Mouse (Mus musculus) heart, embryonic 13.5 days (tissue): ENCODE measurements around the gene Apol9b. TPM values are rescaled to one million over a fixed set of nuclear protein-coding genes. Genes with fewer than 3 reads are reported as not detected.

Experiments
- ATAC-seq: fragments of 200-750 bp; cut with Nextera tagmentation; 2 replicates; pipeline ENCODE4 v1.8.0; 2017; ENCODE audit warnings: moderate TSS enrichment; ENCODE audit not compliant: insufficient number of reproducible peaks, low FRiP score, low TSS enrichment; ENCODE audit errors: extremely low read depth
- H3K27ac ChIP-seq: fragments of 300-500 bp; sonication (generic); replicated peaks from 2 replicates; pipeline ENCODE4 v1.5.1; 2015; ENCODE audit warnings: moderate library complexity, mild to moderate bottlenecking, inconsistent platforms
- H3K27me3 ChIP-seq: fragments of 300-500 bp; sonication (generic); replicated peaks from 2 replicates; pipeline ENCODE4 v1.6.1; 2015; ENCODE audit warnings: mild to moderate bottlenecking, inconsistent platforms
- H3K36me3 ChIP-seq: fragments of 300-500 bp; sonication (generic); 2 replicates; pipeline ENCODE4 v1.6.1; 2015; ENCODE audit warnings: mild to moderate bottlenecking, inconsistent platforms
- H3K4me1 ChIP-seq: fragments of 300-500 bp; sonication (generic); 2 replicates; pipeline ENCODE4 v1.6.1; 2015; ENCODE audit warnings: inconsistent platforms
- H3K4me2 ChIP-seq: fragments of 300-500 bp; sonication (generic); 2 replicates; pipeline ENCODE4 v1.6.1; 2015; ENCODE audit warnings: inconsistent platforms, mild to moderate bottlenecking, moderate library complexity
- H3K4me3 ChIP-seq: fragments of 300-500 bp; sonication (generic); 2 replicates; pipeline ENCODE4 v1.5.1; 2015; ENCODE audit warnings: moderate library complexity, mild to moderate bottlenecking, inconsistent platforms
- H3K9ac ChIP-seq: fragments of 300-500 bp; sonication (generic); 2 replicates; pipeline ENCODE4 v1.6.1; 2015; ENCODE audit warnings: inconsistent platforms, mild to moderate bottlenecking, moderate library complexity
- H3K9me3 ChIP-seq: fragments of 300-500 bp; sonication (generic); 2 replicates; pipeline ENCODE4 v1.6.1; 2016; ENCODE audit warnings: inconsistent platforms
- WGBS: fragments of 180-500 bp; shearing (Covaris S2); methylation state at CpG from one replicate; pipeline ENCODE4 v1.1.7; 2015; ENCODE audit warnings: mixed read lengths; 5-methylcytosine and 5-hydroxymethylcytosine counted together
- polyA plus RNA-seq: library from polyadenylated mRNA; unstranded; fragments of >200 nt; fragmentation: Nextera tagmentation; extraction: Ambion mirVana; gene quantifications from 2 replicates; pipeline ENCODE4 v1.2.1, GENCODE M21; 2015

Gene Apol9b
- polyA plus RNA-seq, 1 experiment from 2014 or later = 0.20 TPM

DNA sequence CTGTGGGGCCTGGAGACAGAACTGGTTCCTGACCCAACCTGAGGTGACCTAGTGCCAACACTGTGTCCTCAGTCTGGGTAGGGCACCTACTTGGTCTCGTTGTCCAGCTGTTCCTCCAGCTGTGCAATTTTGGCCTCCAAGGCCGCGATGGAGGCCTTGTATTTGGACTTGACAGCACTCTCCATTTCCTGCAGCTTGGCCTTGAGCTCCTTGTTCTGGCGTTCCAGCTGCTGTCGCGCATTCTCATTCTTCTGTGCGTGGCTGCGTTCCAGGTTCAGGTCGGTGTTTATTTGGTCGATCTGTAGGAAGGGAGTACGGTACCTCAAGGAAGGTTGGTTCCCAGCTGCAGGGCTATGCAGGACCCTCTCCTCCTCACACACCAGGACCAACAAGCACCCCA is 34.9 kb downstream of the Apol9b start:
- no peak overlapping the region for H3K4me2 ChIP-seq
- WGBS = 92% methylated on average over 11 of the region's 11 CpGs
- no peak overlapping the region for H3K4me3 ChIP-seq
- no peaks in the 10 kb centered on the region for H3K27me3 ChIP-seq
- peaks cover 99% of the 10 kb centered on the region for H3K36me3 ChIP-seq
- no peak overlapping the region for H3K9ac ChIP-seq
- no peaks in the 10 kb centered on the region for H3K9me3 ChIP-seq
- H3K27ac ChIP-seq = no peak overlapping the region
- H3K4me1 ChIP-seq = no peaks in the 10 kb centered on the region
- ATAC-seq = no peak

DNA sequence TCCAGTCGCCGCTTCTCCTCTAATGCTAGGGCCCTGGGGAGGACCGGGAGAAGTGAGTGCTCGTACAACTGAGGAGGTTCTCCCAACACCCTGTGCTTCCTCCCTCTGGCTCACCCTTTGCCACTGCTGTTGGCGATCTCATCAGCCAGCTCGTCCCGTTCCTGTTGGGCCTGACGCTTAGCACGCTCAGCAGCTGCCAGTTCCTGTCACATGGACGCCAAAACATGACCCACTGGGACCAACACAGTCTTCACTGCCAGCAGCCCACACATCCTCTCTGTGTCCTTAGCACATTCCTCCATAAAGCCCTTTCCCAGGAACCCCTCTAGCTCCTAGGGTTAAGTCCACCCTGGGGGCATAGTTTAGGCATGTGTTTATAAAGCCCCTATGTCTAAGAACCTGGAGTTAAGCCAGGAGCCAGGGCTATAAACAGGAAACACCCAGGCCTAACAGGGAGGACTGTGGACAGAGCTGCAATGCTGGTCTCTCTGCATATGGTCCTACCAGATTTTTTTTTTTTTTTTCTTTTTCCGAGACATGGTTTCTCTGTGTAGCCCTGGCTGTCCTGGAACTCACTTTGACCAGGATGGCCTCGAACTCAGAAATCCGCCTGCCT is 35.7 kb downstream of the Apol9b start:
- H3K4me2 ChIP-seq = no peak overlapping the region
- H3K9me3 ChIP-seq = no peaks in the 10 kb centered on the region
- no peak for ATAC-seq
- no peak overlapping the region for H3K4me3 ChIP-seq
- peaks cover 100% of the 10 kb centered on the region for H3K36me3 ChIP-seq
- no peaks in the 10 kb centered on the region for H3K4me1 ChIP-seq
- no peaks in the 10 kb centered on the region for H3K27me3 ChIP-seq
- H3K27ac ChIP-seq = no peak overlapping the region
- H3K9ac ChIP-seq = no peak overlapping the region
- WGBS = 69% methylated on average over 13 of the region's 13 CpGs

DNA sequence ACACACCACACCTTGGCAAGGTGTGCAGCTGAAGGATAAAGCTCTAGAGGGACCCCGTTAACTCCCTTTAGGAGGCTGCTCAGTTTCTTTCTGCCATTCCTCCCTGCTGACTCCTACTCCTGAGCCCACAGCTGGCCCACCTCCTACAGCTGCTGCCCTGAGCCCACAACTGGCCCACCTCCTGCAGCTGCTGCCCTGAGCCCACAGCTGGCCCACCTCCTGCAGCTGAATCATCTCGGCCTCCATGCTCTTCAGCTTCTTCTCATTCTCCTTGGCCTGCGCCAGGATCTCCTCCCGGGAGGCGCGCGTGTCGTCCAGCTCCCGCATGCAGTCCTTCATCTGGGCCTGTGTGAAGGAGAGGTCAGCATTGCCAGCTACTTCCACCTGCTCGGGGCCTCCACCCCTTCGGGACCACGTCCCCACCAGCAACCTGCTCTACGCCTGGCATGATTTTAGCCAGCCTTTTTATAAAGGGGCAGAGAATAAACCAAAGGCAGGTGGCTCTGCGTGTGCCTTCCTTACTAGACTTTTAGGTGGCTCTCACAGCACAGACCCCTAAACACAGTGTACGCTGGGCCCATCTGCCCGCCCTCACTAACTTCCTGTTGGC is 36.8 kb downstream of the Apol9b start:
- Histone ChIP-seq H3K27me3 (no peaks in the 10 kb centered on the region), H3K4me1 (no peaks in the 10 kb centered on the region), H3K9ac (no peak overlapping the region), H3K4me3 (no peak overlapping the region), H3K9me3 (no peaks in the 10 kb centered on the region), H3K4me2 (no peak overlapping the region), H3K27ac (no peak overlapping the region), H3K36me3 (peaks cover 100% of the 10 kb centered on the region)
- WGBS = 90% methylated on average over 16 of the region's 16 CpGs
- no peak for ATAC-seq

DNA sequence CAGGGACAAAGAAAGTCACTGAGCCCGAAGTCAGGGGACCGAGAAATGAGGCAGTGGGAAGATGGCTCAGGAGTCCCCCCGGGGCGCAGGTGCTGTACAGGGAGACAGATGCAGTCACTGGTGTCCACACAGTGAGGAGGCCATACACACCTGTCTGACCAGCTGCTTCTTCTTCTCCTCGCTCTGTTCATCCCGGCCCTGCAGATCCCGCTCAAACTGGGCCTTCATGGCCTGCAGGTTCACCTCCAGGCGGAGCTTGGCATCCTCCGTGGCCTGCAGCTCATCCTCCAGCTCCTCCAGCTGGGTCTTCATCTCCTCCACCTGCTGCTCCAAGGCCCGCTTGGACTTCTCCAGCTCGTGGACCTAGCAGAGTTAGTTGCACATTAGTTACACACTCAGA is 38.1 kb downstream of the Apol9b start:
- H3K36me3 ChIP-seq = peaks cover 100% of the 10 kb centered on the region
- no peak for ATAC-seq
- H3K4me2 ChIP-seq = no peak overlapping the region
- no peak overlapping the region for H3K4me3 ChIP-seq
- no peak overlapping the region for H3K27ac ChIP-seq
- H3K27me3 ChIP-seq = no peaks in the 10 kb centered on the region
- H3K9me3 ChIP-seq = no peaks in the 10 kb centered on the region
- 89% methylated on average over 11 of the region's 11 CpGs for WGBS
- no peaks in the 10 kb centered on the region for H3K4me1 ChIP-seq
- H3K9ac ChIP-seq = no peak overlapping the region

DNA sequence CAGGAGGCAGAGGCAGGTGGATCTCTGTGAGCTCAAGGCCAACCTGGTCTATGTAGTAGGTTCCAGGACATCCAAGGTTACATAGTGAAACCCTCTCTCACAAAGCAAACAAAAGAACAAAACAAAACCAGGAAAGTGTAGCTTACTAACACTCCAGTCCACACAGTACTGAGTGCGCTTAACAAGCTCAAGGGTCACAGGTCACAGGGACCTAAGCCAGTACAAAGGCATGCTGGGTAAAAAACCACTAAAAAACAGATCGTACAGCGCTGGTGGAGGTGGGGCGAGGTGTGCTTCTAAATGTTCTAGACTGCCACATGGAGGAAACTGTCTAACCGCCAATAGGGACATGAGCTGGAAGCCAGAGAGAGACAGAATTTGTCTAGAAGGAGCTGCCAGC is 41.5 kb downstream of the Apol9b start:
- Histone ChIP-seq H3K4me3 (no peak overlapping the region), H3K36me3 (peaks cover 99% of the 10 kb centered on the region), H3K4me2 (no peak overlapping the region), H3K4me1 (no peaks in the 10 kb centered on the region), H3K9me3 (no peaks in the 10 kb centered on the region), H3K27ac (no peak overlapping the region), H3K9ac (no peak overlapping the region), H3K27me3 (no peaks in the 10 kb centered on the region)
- 91% methylated on average over 5 of the region's 5 CpGs for WGBS
- ATAC-seq = no peak

- H3K4me3 ChIP-seq = no peak overlapping the region
- WGBS = 91% methylated on average over 9 of the region's 9 CpGs
Measured at GRCm38 (mm10) chr15:77770942-77771341, 42.1 kb downstream of the Apol9b start.

GRCm38 (mm10) chr15:77773099-77773915 is 44.5 kb downstream of the Apol9b start:
- Histone ChIP-seq H3K36me3 (peaks cover 99% of the 10 kb centered on the region), H3K27ac (no peak overlapping the region), H3K9ac (no peak overlapping the region), H3K4me1 (no peaks in the 10 kb centered on the region), H3K27me3 (no peaks in the 10 kb centered on the region), H3K4me2 (no peak overlapping the region), H3K4me3 (no peak overlapping the region), H3K9me3 (no peaks in the 10 kb centered on the region)
- no peak for ATAC-seq
- WGBS = 78% methylated on average over 19 of the region's 19 CpGs

More at GRCm38 (mm10) chr15:77770942-77771341, 42.1 kb downstream of the Apol9b start:
- Histone ChIP-seq H3K36me3 (peaks cover 99% of the 10 kb centered on the region), H3K4me1 (no peaks in the 10 kb centered on the region), H3K4me2 (no peak overlapping the region), H3K27ac (no peak overlapping the region), H3K9me3 (no peaks in the 10 kb centered on the region), H3K27me3 (no peaks in the 10 kb centered on the region), H3K9ac (no peak overlapping the region)
- no peak for ATAC-seq

DNA sequence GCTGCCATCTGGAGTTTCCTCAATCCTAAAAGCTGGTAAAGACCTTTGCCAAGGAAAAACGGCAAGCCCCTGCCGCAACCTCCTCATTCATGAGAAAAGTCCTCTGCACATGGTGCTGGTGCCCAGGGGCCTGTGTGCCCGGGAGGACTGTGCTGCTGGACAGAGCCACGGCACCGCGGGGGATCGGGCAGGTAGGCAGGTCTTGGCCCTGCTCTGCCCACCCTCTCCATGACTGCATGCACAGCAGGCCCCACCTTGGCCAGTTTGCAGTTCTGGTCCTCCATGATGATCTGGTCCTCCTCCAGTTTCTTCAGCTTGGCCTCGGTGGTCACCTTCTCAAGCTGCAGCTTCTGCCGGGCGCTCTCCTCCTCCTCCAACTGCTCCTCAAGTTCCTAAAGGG is 45.5 kb downstream of the Apol9b start:
- Histone ChIP-seq H3K9ac (no peak overlapping the region), H3K4me2 (no peak overlapping the region), H3K36me3 (peaks cover 99% of the 10 kb centered on the region), H3K4me3 (no peak overlapping the region), H3K27ac (no peak overlapping the region), H3K4me1 (no peaks in the 10 kb centered on the region), H3K27me3 (no peaks in the 10 kb centered on the region), H3K9me3 (no peaks in the 10 kb centered on the region)
- 93% methylated on average over 10 of the region's 10 CpGs for WGBS
- no peak for ATAC-seq

DNA sequence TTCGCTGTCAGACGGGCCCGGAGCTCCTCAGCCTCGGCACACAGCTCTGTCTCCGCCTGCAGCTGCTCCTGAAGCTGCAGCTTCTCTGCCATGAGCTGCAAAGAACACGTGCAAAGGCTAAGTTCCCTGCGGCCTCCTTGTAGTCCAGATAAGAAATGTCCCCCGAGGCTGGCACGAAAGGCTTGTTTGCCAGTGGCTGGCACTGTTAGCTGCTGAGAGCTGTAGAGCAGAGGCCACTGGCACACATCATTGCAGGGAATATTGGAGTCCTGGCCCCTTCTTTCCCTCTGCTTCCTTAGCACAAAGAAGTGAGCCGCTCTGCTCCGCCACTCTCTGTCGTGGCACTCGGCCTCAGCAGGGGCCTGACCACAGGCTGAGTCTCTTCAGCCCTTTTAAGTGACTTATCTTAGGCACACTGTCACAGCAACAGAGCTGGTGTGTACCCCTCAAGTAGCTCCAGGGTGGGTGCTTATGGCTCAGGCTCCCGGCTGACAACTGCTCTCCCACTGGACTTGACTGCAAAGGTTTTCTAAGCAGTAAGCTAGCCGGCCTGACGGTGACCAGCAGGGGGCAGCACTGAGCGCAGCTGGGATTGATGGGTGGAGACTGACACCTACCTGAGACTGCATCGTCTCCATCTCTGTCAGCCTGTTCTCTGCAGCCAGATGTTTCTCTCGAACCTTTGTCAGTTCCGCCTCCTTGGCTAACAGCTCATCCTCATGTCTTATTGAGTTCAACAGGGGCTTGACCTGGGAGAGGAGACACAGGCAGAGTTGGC is 46.5 kb downstream of the Apol9b start:
- Histone ChIP-seq H3K4me1 (no peaks in the 10 kb centered on the region), H3K36me3 (peaks cover 99% of the 10 kb centered on the region), H3K4me3 (no peak overlapping the region), H3K9ac (no peak overlapping the region), H3K4me2 (no peak overlapping the region), H3K9me3 (no peaks in the 10 kb centered on the region), H3K27me3 (no peaks in the 10 kb centered on the region), H3K27ac (no peak overlapping the region)
- 65% methylated on average over 20 of the region's 20 CpGs for WGBS
- ATAC-seq = 0 out of 2 replicates have a peak, but pooled peaks have one; percentile 13

DNA sequence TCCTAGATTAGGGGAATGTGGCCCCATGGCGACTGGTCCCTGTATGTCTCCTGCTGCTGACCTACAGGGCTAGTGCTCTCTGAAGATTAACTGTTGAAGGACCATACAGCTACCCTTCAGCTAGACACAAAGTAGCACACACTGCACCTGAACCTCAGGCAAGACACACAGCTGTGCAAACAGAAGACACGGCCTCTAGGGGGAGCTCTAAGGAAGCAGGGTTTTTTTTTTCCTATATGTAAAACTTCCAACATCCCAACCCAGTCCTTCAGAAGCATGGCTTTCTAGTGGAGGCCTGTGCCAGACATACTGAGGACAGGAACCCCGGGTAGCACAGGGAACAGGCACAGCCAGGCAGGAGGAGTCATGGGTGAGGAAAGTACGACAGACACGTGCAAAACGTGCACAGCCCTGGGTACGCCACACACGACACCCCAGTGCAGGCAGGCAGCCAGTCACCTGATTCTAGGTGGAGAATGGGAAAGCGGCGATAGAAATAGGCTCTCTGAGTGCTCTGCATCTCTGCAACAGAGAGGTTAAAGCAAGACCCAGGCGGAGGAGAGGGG is 53.7 kb downstream of the Apol9b start:
- Histone ChIP-seq H3K4me2 (no peak overlapping the region), H3K36me3 (peaks cover 100% of the 10 kb centered on the region), H3K9ac (no peak overlapping the region), H3K27me3 (no peaks in the 10 kb centered on the region), H3K4me1 (no peaks in the 10 kb centered on the region), H3K27ac (no peak overlapping the region), H3K9me3 (no peaks in the 10 kb centered on the region), H3K4me3 (no peak overlapping the region)
- ATAC-seq = no peak
- WGBS = 80% methylated on average over 11 of the region's 11 CpGs
